Mouse (Mus musculus): ENCODE results near the gene Tex2. TPM values are rescaled to one million over a fixed set of nuclear protein-coding genes. Genes with fewer than 3 reads are reported as not detected.

The Tex2 gene
- total and polyA plus RNA-seq, 2 experiments from 2014 or later = 23.0 to 49.3 TPM

DNA sequence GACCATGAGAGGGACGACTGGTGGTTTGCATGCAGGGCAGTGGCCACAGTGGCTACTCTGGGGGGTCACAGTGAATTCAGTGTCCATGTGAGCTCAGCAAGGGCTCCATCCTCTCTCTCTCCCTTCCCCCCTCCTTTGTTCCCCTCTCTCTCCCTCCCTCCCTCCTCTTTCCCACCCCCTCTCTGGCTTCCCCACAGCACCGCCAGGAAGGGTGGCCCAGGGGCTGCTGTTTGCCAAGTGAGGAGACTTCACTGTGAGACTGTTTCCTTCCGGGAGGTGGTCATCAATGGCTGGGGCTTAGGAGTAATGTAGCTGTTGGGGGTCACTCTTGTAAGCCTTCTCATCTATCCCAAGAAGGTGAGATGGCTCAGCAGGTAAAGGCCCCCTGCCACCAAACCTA, 92.8 kb downstream of the Tex2 start:
- ATAC-seq (no peak), DNase-seq (no peak)
- no peak overlapping the region for H3K4me2 ChIP-seq (ENCODE audit: low read depth)
- H3K9ac ChIP-seq = no peak overlapping the region
- no peaks in the 10 kb centered on the region for H3K27me3 ChIP-seq (ENCODE audit: insufficient read depth, low read length)
- H3K36me3 ChIP-seq (ENCODE audit: insufficient read depth) = no peaks in the 10 kb centered on the region; the same call in 1 of the 2 replicates
- H3K9me3 ChIP-seq (ENCODE audit: low read length) = no peaks in the 10 kb centered on the region
- no peak for TF ChIP-seq CTCF (IDR thresholded peaks at IDR 0.05; ENCODE audit: low read depth)
- no peaks in the 10 kb centered on the region for H3K4me1 ChIP-seq (ENCODE audit: insufficient read depth)
- 19% methylated on average over 3 of the region's 3 CpGs for WGBS
- no peak overlapping the region for H3K27ac ChIP-seq (ENCODE audit: low read depth, low read length)
- H3K4me3 ChIP-seq (ENCODE audit: low read depth, low read length) = no peak overlapping the region

DNA sequence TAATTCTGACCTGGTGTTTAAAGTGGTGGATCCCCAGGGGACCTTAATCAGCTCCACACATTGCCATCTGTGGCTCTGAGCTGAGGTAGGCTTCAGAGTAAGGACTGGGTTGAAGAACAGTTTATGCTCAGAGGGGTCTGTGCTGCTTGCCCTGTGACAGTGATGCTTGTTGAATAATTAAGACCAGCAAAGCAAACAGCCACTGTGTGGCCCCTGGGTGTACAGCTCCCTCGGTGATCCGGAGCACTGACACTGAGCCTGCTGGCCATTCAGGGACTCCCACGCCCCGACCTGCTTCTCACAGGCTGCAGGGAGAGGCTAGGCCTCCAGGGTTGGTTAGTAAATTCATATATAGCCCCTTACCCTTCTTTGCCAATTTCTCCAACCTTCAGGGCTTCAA, 93.7 kb downstream of the Tex2 start:
- DNase-seq (no peak), ATAC-seq (no peak)
- Histone ChIP-seq H3K4me2 (ENCODE audit: low read depth) (no peak overlapping the region), H3K4me1 (ENCODE audit: insufficient read depth) (no peaks in the 10 kb centered on the region), H3K27ac (ENCODE audit: low read depth, low read length) (no peak overlapping the region), H3K4me3 (ENCODE audit: low read depth, low read length) (no peak overlapping the region), H3K27me3 (ENCODE audit: insufficient read depth, low read length) (no peaks in the 10 kb centered on the region), H3K9ac (no peak overlapping the region), H3K36me3 (ENCODE audit: insufficient read depth) (no peaks in the 10 kb centered on the region; the same call in 1 of the 2 replicates), H3K9me3 (ENCODE audit: low read length) (no peaks in the 10 kb centered on the region)
- no peak for TF ChIP-seq CTCF (IDR thresholded peaks at IDR 0.05; ENCODE audit: low read depth)
- 44% methylated on average over 4 of the region's 4 CpGs for WGBS

DNA sequence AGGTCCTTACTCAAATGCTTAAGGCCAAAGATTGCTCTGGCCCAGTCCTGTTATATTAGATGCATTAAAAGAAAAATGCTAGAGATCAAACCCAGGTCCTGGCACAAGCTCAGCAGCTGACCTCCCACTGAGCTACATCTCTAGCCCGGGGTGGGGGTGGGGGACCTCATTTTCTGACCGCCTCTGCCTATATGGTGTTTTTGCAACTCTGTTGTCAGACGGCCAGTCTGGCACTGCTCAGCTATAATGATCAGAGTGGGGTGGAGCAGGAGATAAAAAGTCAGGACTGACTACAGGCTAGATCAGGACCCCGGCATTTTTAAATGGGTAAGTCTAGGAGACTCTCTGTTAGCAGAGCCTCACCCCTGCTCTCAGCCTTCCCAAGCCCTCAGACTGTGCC, 94.8 kb downstream of the Tex2 start:
- Histone ChIP-seq H3K27me3 (ENCODE audit: insufficient read depth, low read length) (no peaks in the 10 kb centered on the region), H3K27ac (ENCODE audit: low read depth, low read length) (no peak overlapping the region), H3K9me3 (ENCODE audit: low read length) (no peaks in the 10 kb centered on the region), H3K4me1 (ENCODE audit: insufficient read depth) (no peaks in the 10 kb centered on the region), H3K9ac (no peak overlapping the region), H3K36me3 (ENCODE audit: insufficient read depth) (no peaks in the 10 kb centered on the region; the same call in 1 of the 2 replicates), H3K4me3 (ENCODE audit: low read depth, low read length) (no peak overlapping the region), H3K4me2 (ENCODE audit: low read depth) (no peak overlapping the region)
- DNase-seq (no peak), ATAC-seq (no peak)
- 56% methylated on average over 4 of the region's 4 CpGs for WGBS
- TF ChIP-seq CTCF (IDR thresholded peaks at IDR 0.05; ENCODE audit: low read depth) = no peak

DNA sequence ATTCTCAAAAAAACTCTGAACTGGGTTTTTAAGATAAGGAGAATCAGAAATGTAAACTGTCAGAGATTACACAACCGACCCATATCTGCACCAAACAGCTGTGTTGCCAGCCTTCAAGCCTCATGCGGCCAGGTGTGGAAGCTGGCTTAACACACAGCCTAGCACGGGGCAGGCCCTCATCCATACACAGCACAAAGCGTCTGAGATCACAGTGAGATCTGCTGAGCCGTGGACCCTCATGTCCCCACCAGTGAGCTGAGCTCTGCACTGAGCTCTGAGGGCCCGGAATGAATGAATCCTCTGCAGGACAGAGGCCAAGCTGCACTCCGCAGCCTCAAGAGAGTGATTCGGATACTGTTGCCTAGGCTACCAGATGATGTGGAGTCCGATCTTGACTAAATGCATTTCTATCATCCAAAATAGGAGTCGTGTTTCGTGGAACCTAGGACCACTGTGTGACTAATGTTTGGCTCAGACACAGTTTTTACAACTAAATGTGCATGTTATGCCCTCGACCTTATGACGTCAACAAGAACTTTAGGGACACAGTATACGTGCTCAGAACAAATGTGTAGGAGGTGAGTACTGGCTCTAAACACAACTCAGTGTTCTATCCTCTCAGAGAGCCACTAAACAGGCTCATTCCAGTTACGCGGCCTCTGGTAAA, 98.0 kb downstream of the Tex2 start:
- H3K27ac ChIP-seq (ENCODE audit: low read depth, low read length) = no peak overlapping the region
- no peak; the same call in 1 of the 2 replicates for ATAC-seq
- peaks cover 6% of the 10 kb centered on the region; the same call in 1 of the 2 replicates for H3K36me3 ChIP-seq (ENCODE audit: insufficient read depth)
- no peak for TF ChIP-seq CTCF (IDR thresholded peaks at IDR 0.05; ENCODE audit: low read depth)
- H3K4me2 ChIP-seq (ENCODE audit: low read depth) = no peak overlapping the region
- no peak overlapping the region for H3K4me3 ChIP-seq (ENCODE audit: low read depth, low read length)
- H3K4me1 ChIP-seq (ENCODE audit: insufficient read depth) = no peaks in the 10 kb centered on the region
- no peaks in the 10 kb centered on the region for H3K27me3 ChIP-seq (ENCODE audit: insufficient read depth, low read length)
- H3K9ac ChIP-seq = no peak overlapping the region
- no peaks in the 10 kb centered on the region for H3K9me3 ChIP-seq (ENCODE audit: low read length)
- WGBS = 71% methylated on average over 16 of the region's 16 CpGs
- DNase-seq = no peak

DNA sequence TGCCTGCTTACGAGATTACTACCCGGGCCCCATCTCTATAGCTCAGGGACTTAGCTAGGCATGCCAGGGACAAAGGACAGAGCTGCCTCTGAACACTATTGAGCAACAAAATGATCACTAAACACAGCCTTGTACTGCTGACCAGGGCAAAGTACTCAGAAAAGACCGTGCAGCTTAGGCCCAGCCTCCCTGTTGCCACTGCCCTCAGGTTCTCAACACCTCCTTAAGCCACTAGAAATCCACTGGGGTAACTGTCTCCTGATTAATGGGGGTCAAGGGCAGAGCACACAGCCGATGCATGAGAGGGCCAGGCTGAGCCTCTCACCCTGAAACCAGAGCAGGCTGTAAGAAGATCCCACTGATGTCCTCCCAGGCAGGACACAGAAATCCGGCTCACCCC, 98.8 kb downstream of the Tex2 start:
- no peak overlapping the region for H3K4me2 ChIP-seq (ENCODE audit: low read depth)
- H3K36me3 ChIP-seq (ENCODE audit: insufficient read depth) = peaks cover 10% of the 10 kb centered on the region
- H3K27me3 ChIP-seq (ENCODE audit: insufficient read depth, low read length) = no peaks in the 10 kb centered on the region
- H3K4me3 ChIP-seq (ENCODE audit: low read depth, low read length) = no peak overlapping the region
- 54% methylated on average over 5 of the region's 5 CpGs for WGBS
- H3K27ac ChIP-seq (ENCODE audit: low read depth, low read length) = no peak overlapping the region
- DNase-seq = no peak
- H3K9me3 ChIP-seq (ENCODE audit: low read length) = no peaks in the 10 kb centered on the region
- no peak for ATAC-seq
- no peak for TF ChIP-seq CTCF (IDR thresholded peaks at IDR 0.05; ENCODE audit: low read depth)
- no peaks in the 10 kb centered on the region for H3K4me1 ChIP-seq (ENCODE audit: insufficient read depth)
- H3K9ac ChIP-seq = no peak overlapping the region

DNA sequence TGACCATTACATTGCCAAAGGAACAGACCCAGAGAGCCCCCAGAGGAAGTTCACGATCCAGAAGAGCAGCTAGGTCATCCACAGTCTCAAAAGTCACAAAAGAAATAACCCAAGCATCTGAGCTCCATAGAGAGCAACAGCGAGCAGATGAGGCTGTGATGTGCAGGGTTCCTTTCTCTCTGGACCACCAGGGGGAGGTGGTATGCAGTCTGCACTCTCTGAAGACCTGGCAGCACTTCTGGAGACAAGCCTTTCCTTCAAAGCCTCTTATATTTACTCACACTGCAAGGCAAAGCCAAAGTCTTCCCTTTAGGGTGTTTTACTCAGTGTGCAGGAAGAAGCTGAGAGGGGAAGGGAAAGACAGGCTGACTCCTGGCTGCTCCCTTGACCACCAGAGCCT, 100.1 kb downstream of the Tex2 start:
- H3K9me3 ChIP-seq (ENCODE audit: low read length) = no peaks in the 10 kb centered on the region
- DNase-seq (peak; percentile 56), ATAC-seq (peak; percentile 74)
- no peak overlapping the region for H3K4me3 ChIP-seq (ENCODE audit: low read depth, low read length)
- H3K27ac ChIP-seq (ENCODE audit: low read depth, low read length) = no peak overlapping the region
- H3K4me1 ChIP-seq (ENCODE audit: insufficient read depth) = no peaks in the 10 kb centered on the region
- no peaks in the 10 kb centered on the region for H3K27me3 ChIP-seq (ENCODE audit: insufficient read depth, low read length)
- no peak overlapping the region for H3K9ac ChIP-seq
- peak; percentile 80 for TF ChIP-seq CTCF (IDR thresholded peaks at IDR 0.05; ENCODE audit: low read depth)
- H3K4me2 ChIP-seq (ENCODE audit: low read depth) = no peak overlapping the region
- 42% methylated on average over 2 of the region's 2 CpGs for WGBS
- peaks cover 20% of the 10 kb centered on the region for H3K36me3 ChIP-seq (ENCODE audit: insufficient read depth)

DNA sequence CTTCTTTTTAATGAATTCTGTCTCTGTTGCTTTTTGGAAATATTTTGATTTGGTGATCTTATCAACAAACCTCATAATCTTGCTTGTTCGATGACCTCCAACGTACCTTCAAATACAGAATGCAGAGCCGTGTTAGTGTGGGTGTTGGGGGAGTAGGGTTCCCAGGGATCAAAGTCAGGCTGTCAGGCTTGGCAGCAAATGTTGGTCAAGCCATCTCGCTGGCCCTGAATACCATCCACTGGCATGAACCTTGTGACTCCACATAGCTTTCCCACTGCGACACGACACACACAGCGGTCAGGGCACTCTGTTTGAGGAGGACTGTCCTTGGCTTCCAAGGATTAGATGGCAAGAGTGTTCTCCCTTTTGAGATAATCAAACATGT, 101.2 kb downstream of the Tex2 start:
- TF ChIP-seq CTCF (IDR thresholded peaks at IDR 0.05; ENCODE audit: low read depth) = no peak
- H3K4me3 ChIP-seq (ENCODE audit: low read depth, low read length) = no peak overlapping the region
- H3K4me1 ChIP-seq (ENCODE audit: insufficient read depth) = no peaks in the 10 kb centered on the region
- no peaks in the 10 kb centered on the region for H3K27me3 ChIP-seq (ENCODE audit: insufficient read depth, low read length)
- H3K9me3 ChIP-seq (ENCODE audit: low read length) = no peaks in the 10 kb centered on the region
- H3K9ac ChIP-seq = no peak overlapping the region
- no peak for ATAC-seq
- H3K36me3 ChIP-seq (ENCODE audit: insufficient read depth) = peaks cover 20% of the 10 kb centered on the region
- DNase-seq = no peak
- 91% methylated on average over 7 of the region's 7 CpGs for WGBS
- no peak overlapping the region for H3K27ac ChIP-seq (ENCODE audit: low read depth, low read length)
- no peak overlapping the region for H3K4me2 ChIP-seq (ENCODE audit: low read depth)
